ENCODE assay signal across 7 mouse cellular contexts in genomic region chr7:123398828-123399227, GRCm38 (mm10). TPM values are rescaled to one million over a fixed set of nuclear protein-coding genes. Genes with fewer than 3 reads are reported as not detected.
DNase-seq lines count a peak whose midpoint lies in the region; ATAC-seq lines count a peak whose summit lies in the region.

No protein-coding gene starts in this region.

- H3K4me3 ChIP-seq in kidney, embryonic 15.5 days (replicated peaks): no peak overlapping the region
- no peak overlapping the region for H3K4me3 ChIP-seq in liver, embryonic 16.5 days (ENCODE audit: low read depth, low read length)

- H3K4me2 ChIP-seq in kidney, embryonic 15.5 days: no peak overlapping the region
- H3K4me2 ChIP-seq in liver, embryonic 16.5 days (ENCODE audit: low read depth, low read length): no peak overlapping the region

- whole genome bisulfite sequencing in kidney, embryonic 15.5 days: 27% methylated on average over 7 of the region's 7 CpGs
- 23% methylated on average over 7 of the region's 7 CpGs for WGBS in liver, embryonic 16.5 days (ENCODE audit: insufficient replicate concordance)

- H3K9me3 ChIP-seq in kidney, embryonic 15.5 days (replicated peaks): no peaks in the 10 kb centered on the region
- H3K9me3 ChIP-seq in liver, embryonic 16.5 days (replicated peaks; ENCODE audit: control insufficient read depth, low read length): no peaks in the 10 kb centered on the region

- peak; percentile 84 for ATAC-seq in common myeloid progenitor, adult 5-6 weeks (replicated peaks; ENCODE audit: low read depth, poor library complexity, severe bottlenecking)
- peak; percentile 64 for ATAC-seq in kidney, embryonic 15.5 days (replicated peaks; ENCODE audit: low FRiP score)
- ATAC-seq in liver, embryonic 16.5 days (ENCODE audit: low read depth): peak; percentile 50

- H3K9ac ChIP-seq in kidney, embryonic 15.5 days: no peak overlapping the region
- H3K9ac ChIP-seq in liver, embryonic 16.5 days (ENCODE audit: low read depth, low read length): no peak overlapping the region

- DNase-seq in ES-CJ7 (ENCODE audit: low read depth, low spot score) (peak; percentile 82), ZHBTc4 (ENCODE audit: low read depth, low spot score) (peak; percentile 89)
- peak; percentile 67 for DNase-seq in heart, adult 8-10 months (ENCODE audit: low spot score)
- peak; percentile 57 to 62 for DNase-seq in right cerebral cortex, adult 2 months (ENCODE audit: low spot score in 2 of 2)

- H3K27me3 ChIP-seq in kidney, embryonic 15.5 days: no peaks in the 10 kb centered on the region
- no peaks in the 10 kb centered on the region for H3K27me3 ChIP-seq in liver, embryonic 16.5 days (ENCODE audit: control insufficient read depth, insufficient read depth, low read depth, low read length)

- H3K27ac ChIP-seq in kidney, embryonic 15.5 days: no peak overlapping the region
- H3K27ac ChIP-seq in liver, embryonic 16.5 days (ENCODE audit: low read length): no peak overlapping the region

- 0 out of 2 replicates have a peak, but pooled peaks cover 6% of the 10 kb centered on the region for H3K4me1 ChIP-seq in kidney, embryonic 15.5 days
- peaks cover 4% of the 10 kb centered on the region for H3K4me1 ChIP-seq in liver, embryonic 16.5 days (ENCODE audit: control insufficient read depth, low read depth, low read length)

- peaks cover 19% of the 10 kb centered on the region for H3K36me3 ChIP-seq in kidney, embryonic 15.5 days
- peaks cover 3% of the 10 kb centered on the region; the same call in 1 of the 2 replicates for H3K36me3 ChIP-seq in liver, embryonic 16.5 days (ENCODE audit: control insufficient read depth, insufficient read depth)

RNA-seq across cellular contexts. Expression of gene Arhgap17, which starts 29.1 kb away (rescaled TPM):
- total RNA-seq in common myeloid progenitor, adult 5-6 weeks (2017): 22.2 and 43.3 TPM in 2 replicates
- 10 to 100 TPM; 13.5 to 18.1 (median 14.5) TPM for total RNA-seq in heart, adult 8-10 months (2022)
- 23.7 and 25.2 TPM in 2 replicates for polyA plus RNA-seq in kidney, embryonic 15.5 days (2015; fragmentation: Nextera tagmentation; extraction: Ambion mirVana)
- polyA plus RNA-seq in liver, embryonic 16.5 days (2015; fragmentation: Nextera tagmentation; extraction: Ambion mirVana): 8.8 and 10.1 TPM in 2 replicates

RNA-seq across cellular contexts. Expression of gene Lcmt1, which starts 29.2 kb away (rescaled TPM):
- total RNA-seq in common myeloid progenitor, adult 5-6 weeks (2017): 36.4 and 45.7 TPM in 2 replicates
- total RNA-seq in heart, adult 8-10 months (2022): 10 to 100 TPM; 19.4 to 24.9 (median 20.9) TPM
- polyA plus RNA-seq in kidney, embryonic 15.5 days (2015; fragmentation: Nextera tagmentation; extraction: Ambion mirVana): 54.5 and 54.9 TPM in 2 replicates
- 18.4 and 19.8 TPM in 2 replicates for polyA plus RNA-seq in liver, embryonic 16.5 days (2015; fragmentation: Nextera tagmentation; extraction: Ambion mirVana)
